Mouse (Mus musculus): ENCODE measurements around the gene Krt10. TPM values are rescaled to one million over a fixed set of nuclear protein-coding genes. Genes with fewer than 3 reads are reported as not detected.

Krt10 gene
- polyA plus RNA-seq, 1 experiment, result 1.1 TPM

DNA sequence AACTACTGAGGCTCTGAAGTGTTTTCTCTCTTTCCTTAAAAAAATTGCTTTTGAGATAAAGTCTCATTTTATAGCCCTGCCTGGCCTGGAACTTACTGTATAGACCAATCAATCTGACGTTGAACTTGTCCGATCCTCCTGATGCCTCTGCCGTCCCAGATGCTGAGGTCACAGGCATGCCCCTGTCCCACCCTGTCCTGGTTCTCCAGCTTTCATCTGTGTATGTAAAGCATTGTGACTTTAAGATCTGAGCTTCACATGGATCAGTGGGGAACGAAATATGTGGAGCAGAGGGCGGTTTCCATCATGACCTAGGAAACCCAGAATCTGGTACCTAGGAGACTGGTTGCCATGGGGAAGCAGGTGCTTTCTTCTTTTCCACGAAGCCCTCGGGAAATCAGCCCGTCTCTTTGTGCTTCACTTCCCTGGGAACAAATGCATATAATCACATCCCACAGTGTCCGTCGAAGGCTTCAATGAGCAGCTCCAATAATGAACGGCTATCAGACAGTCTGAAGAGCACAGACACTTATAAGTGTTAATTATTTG is 49.8 kb downstream of the Krt10 start:
- no peak for DNase-seq
- WGBS, result 79% methylated on average over 11 of the region's 11 CpGs
- TF ChIP-seq CTCF (IDR thresholded peaks at IDR 0.05; ENCODE audit: insufficient read depth, low read length) (no peak), POLR2A (IDR thresholded peaks at IDR 0.05; ENCODE audit: borderline replicate concordance, extremely low read depth, low read depth, low read length) (no peak)
- H3K4me1 ChIP-seq (ENCODE audit: control insufficient read depth, insufficient read depth, low read length), result no peaks in the 10 kb centered on the region
- H3K4me3 ChIP-seq (replicated peaks; ENCODE audit: extremely low read depth, low read depth, low read length), result no peak overlapping the region

DNA sequence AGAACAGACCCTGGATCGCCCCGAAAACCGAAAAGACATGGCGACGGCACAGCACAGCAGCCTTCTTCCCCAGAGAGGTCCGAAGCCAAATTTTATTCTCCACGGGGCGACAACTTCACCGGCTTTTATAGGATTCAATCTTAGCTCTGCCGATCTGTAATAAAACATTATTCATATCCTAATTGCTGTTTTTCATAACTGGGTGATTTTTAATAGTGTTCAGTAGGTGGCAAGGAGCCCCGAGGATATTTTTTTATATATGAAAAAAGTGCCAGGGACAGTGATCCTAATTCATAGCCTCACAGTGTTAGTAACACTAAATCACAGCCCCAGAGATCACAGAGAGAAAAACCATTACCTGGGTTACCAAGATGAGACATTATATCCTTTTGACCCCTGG is 51.3 kb downstream of the Krt10 start, which contains the start of gene Krt26:
TSS of gene Krt26 (minus strand) at position 101 of the 400 bp plus-strand sequence.
- DNase-seq, result no peak
- Histone ChIP-seq H3K4me1 (ENCODE audit: control insufficient read depth, insufficient read depth, low read length) (no peaks in the 10 kb centered on the region), H3K4me3 (replicated peaks; ENCODE audit: extremely low read depth, low read depth, low read length) (no peak within 1 kb of the TSS)
- no peak for TF ChIP-seq CTCF (IDR thresholded peaks at IDR 0.05; ENCODE audit: insufficient read depth, low read length)
- no peak for TF ChIP-seq POLR2A (IDR thresholded peaks at IDR 0.05; ENCODE audit: borderline replicate concordance, extremely low read depth, low read depth, low read length)
- WGBS, result 92% methylated on average over 11 of the region's 11 CpGs

Other genes with a start within 250 kb of the Krt10 start
- 15.5 and 19.7 TPM in 2 replicates for gene Ccr7, start 234.3 kb downstream of the Krt10 start, polyA plus RNA-seq (2012; rRNA removed)
- 19.3 and 20.8 TPM in 2 replicates for gene Smarce1, start 158.3 kb downstream of the Krt10 start, polyA plus RNA-seq (2012; rRNA removed)
- 0.11 and 0.12 TPM in 2 replicates for gene Krt222, start 145.3 kb downstream of the Krt10 start, polyA plus RNA-seq (2012; rRNA removed)
- not detected in 2 replicates for gene Krt24, start 104.1 kb downstream of the Krt10 start, polyA plus RNA-seq (2012; rRNA removed)
- gene Krt25, start 66.4 kb downstream of the Krt10 start, polyA plus RNA-seq (2012; rRNA removed), result not detected in 2 replicates
- gene Krt26, start 51.4 kb downstream of the Krt10 start, polyA plus RNA-seq (2012; rRNA removed), result not detected in 2 replicates
- gene Krt27, start 38.3 kb downstream of the Krt10 start, polyA plus RNA-seq (2012; rRNA removed), result not detected in 2 replicates
- gene Krt28, start 14.5 kb downstream of the Krt10 start, polyA plus RNA-seq (2012; rRNA removed), result 0.11 and 0.15 TPM in 2 replicates
- gene Krt12, start 32.9 kb upstream of the Krt10 start, polyA plus RNA-seq (2012; rRNA removed), result 0.06 TPM in 1 of 2 replicates, not detected in the other
- 0.72 TPM in 1 of 2 replicates, not detected in the other for gene Krt20, start 48.8 kb upstream of the Krt10 start, polyA plus RNA-seq (2012; rRNA removed)
- 20.2 and 26.1 TPM in 2 replicates for gene Krt23, start 103.8 kb upstream of the Krt10 start, polyA plus RNA-seq (2012; rRNA removed)
- not detected in 2 replicates for gene Krt39, start 132.0 kb upstream of the Krt10 start, polyA plus RNA-seq (2012; rRNA removed)
- not detected in 2 replicates for gene Krt40, start 153.8 kb upstream of the Krt10 start, polyA plus RNA-seq (2012; rRNA removed)
- 1.2 TPM in 1 of 2 replicates, not detected in the other for gene Krtap3-3, start 161.5 kb upstream of the Krt10 start, polyA plus RNA-seq (2012; rRNA removed)
- 8.7 TPM in 1 of 2 replicates, not detected in the other for gene Krtap3-2, start 167.5 kb upstream of the Krt10 start, polyA plus RNA-seq (2012; rRNA removed)
- not detected in 2 replicates for gene Gm11939, start 170.1 kb upstream of the Krt10 start, polyA plus RNA-seq (2012; rRNA removed)
- gene Krtap3-1, start 177.3 kb upstream of the Krt10 start, polyA plus RNA-seq (2012; rRNA removed), result not detected in 2 replicates
- gene Krtap1-5, start 191.7 kb upstream of the Krt10 start, polyA plus RNA-seq (2012; rRNA removed), result not detected in 2 replicates
- not detected in 2 replicates for gene Krtap1-4, start 194.3 kb upstream of the Krt10 start, polyA plus RNA-seq (2012; rRNA removed)
- not detected in 2 replicates for gene Krtap1-3, start 202.0 kb upstream of the Krt10 start, polyA plus RNA-seq (2012; rRNA removed)
- gene Krtap9-3, start 208.7 kb upstream of the Krt10 start, polyA plus RNA-seq (2012; rRNA removed), result not detected in 2 replicates
- gene Gm11938, start 213.9 kb upstream of the Krt10 start, polyA plus RNA-seq (2012; rRNA removed), result not detected in 2 replicates
- gene Gm11937, start 220.8 kb upstream of the Krt10 start, polyA plus RNA-seq (2012; rRNA removed), result not detected in 2 replicates
- not detected in 2 replicates for gene Krtap2-4, start 225.5 kb upstream of the Krt10 start, polyA plus RNA-seq (2012; rRNA removed)
- not detected in 2 replicates for gene Gm11562, start 231.1 kb upstream of the Krt10 start, polyA plus RNA-seq (2012; rRNA removed)
- not detected in 2 replicates for gene Krtap4-1, start 238.9 kb upstream of the Krt10 start, polyA plus RNA-seq (2012; rRNA removed)
- gene Krtap4-2, start 245.7 kb upstream of the Krt10 start, polyA plus RNA-seq (2012; rRNA removed), result not detected in 2 replicates

Data from lung, adult 2 months (tissue).